Mouse (Mus musculus): ENCODE results near the gene Ndufb6.

Gene Ndufb6

DNA sequence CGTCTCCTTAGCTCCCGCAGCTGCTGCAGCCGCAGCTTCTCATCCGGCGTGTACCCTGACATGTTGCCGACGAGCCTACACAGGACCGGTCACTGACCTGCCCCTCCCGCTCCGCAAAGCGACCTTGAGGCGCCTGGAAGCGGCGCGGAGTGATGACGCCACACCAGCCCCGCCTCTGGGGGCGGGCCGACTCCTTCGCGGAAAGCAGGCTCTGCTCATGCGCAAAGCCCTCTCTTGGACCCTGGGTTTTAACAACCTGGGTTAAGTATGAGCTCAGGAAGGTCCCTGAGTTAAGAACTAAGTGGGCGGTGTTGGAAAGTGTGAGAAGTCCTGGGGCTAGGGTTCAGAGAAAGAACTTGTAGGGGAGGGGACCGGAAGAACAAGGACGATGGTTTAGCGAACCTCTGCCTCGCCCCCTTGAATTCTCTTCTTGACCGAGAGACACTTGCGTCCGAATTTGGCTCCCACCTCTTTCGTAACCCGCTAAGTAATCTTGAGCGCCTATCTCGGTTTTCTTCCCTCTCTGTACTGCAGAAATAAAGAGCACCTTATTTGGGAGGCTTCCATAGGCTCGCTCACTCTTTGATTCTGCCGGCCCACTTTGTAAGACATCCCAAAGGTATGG is at the start of gene Ndufb6:
Ndufb6 (minus strand) TSS at position 146 of the 625 bp plus-strand sequence.
- in situ Hi-C loops (cut with MboI; ENCODE audit: unreplicated experiment in 2 of 2): loop anchor here (5.0 to 25.0 kb wide), 3 partner anchors 37 to 995 kb away; partner anchors contain the start of genes Nol6 (in 1 of the 2) and Ubap2 (in 1 of the 2)

- in situ Hi-C loops (cut with MboI; ENCODE audit: unreplicated experiment in 2 of 2): no loop called here
Observed at GRCm38 (mm10) chr4:40327161-40327560, 47.9 kb upstream of the Ndufb6 start.

GRCm38 (mm10) chr4:40324620-40325019 is 45.4 kb upstream of the Ndufb6 start:
- in situ Hi-C loops (cut with MboI; ENCODE audit: unreplicated experiment in 2 of 2): no loop called here

DNA sequence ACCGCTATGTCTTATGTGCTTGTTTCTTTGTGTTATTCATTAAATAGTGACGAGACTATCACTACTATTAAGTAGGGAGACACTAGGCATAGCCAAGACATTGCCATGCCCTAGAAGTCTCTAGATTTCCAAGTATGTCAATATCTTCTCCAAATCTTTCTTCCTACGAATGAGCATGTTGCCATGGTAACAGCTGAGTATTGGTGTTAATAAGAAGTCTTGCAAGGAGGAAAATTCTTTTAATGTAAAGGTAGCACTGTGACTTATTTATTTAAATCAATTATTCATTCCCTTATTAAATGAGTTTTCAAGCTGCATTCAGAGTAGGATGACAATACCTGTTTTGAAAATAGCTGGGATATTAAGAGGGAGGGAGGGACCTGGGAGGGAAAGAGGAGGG is 38.2 kb upstream of the Ndufb6 start:
- in situ Hi-C loops (cut with MboI; ENCODE audit: unreplicated experiment in 2 of 2): no loop called here

DNA sequence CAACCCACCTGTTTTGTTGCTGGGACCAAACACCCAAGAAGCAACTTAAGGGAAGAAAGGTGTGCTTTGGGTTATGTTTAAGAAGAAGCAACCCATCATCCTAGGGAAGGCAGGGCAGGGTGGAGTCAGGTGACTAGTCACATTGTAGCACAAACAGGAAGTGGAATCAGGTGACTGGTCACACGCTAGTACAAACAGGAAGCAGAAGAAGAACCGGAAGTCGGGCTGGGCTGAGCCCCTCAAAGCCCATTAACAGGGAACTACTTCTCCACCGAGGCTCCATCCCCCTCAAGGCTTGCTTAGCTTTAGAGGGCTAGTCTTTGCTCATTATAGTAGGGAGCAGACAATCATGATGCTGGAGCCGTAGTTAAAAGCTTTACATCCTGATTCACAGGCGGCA is 33.8 kb upstream of the Ndufb6 start:
- in situ Hi-C loops (cut with MboI; ENCODE audit: unreplicated experiment in 2 of 2): no loop called here

DNA sequence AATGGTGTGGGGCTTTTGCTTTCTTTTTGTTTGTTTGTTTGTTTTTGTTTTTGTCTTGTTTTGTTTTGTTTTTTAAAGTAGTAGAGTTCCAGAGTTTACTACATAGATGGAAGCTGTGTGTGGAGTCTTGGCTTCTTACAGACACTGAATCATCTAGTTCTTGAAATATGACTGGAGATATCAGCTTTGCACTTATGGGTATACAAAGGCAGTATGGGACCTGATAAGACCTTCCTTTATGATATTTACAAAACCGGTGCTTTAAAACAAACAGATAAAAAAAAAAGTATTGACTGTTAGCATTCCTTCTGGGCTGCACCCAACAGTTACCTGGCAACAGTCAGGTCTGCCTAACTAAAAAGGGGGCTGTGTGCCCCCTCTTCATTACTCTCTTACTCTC is 33.0 kb upstream of the Ndufb6 start:
- in situ Hi-C loops (cut with MboI; ENCODE audit: unreplicated experiment in 2 of 2): no loop called here

DNA sequence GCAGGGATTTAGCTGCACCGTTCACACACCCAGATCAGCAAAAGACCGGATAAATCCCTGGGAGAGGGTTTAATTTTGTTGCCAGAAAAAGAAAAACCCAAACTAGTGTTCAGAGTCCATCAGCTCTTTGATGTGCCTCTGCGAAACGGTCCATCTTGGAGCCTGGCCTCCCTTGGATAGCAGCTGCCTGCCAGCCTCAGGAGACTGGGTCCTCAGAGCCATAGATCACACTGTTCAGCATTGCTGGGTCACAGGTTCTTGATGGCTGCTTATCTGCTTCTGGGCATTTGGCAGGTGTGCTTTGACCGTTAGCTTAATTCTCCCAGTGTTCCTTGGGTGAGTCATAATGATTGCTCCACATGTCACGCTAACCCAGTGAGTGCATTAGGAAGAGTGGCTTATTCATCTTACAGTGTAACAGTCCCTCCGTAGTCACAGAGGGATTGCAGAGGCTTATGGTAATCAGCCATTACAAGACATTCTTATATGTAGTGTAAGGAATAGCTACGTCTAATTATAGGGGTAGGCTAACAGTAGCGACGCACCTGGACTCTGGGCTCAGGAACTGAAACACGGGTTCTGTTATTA is 31.7 kb upstream of the Ndufb6 start:
- in situ Hi-C loops (cut with MboI; ENCODE audit: unreplicated experiment in 2 of 2): no loop called here

GRCm38 (mm10) chr4:40309682-40310081 is 30.5 kb upstream of the Ndufb6 start:
- in situ Hi-C loops (cut with MboI; ENCODE audit: unreplicated experiment in 2 of 2): no loop called here

DNA sequence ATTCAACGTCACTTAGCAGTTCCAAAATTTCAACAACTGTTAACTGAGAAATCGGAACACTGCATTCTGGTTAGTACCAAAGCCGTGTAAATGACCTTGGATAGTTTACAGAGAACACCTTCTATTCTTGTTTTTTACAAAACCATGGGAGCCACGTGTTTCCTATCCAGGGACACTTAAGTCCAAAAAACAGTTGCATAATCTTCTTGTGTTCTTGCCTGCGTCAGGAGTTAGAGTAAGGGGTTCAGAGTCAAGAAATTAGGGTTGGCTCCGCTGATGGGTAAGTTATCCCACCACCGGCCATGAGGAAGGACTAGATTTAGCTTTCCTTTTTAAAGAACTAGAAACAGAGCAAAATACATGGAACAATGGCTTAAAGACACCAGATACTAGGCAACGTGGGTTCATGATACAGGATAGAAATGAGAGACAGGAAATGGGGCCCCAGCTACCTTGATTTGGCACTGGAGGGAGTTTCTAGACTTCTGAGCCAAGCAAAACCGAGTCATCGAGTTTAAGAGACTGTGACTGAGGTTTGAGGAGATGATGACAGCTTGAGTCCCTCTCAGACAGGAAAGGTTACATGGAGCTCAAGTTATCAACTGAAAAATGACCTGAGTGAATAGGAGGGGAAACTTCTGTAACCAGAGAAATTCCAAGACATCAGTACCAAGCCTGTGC is 23.4 kb upstream of the Ndufb6 start:
- in situ Hi-C loops (cut with MboI; ENCODE audit: unreplicated experiment in 2 of 2): no loop called here

- in situ Hi-C loops (cut with MboI; ENCODE audit: unreplicated experiment in 2 of 2): no loop called here
Observed at GRCm38 (mm10) chr4:40301076-40301789, 22.0 kb upstream of the Ndufb6 start.

GRCm38 (mm10) chr4:40299169-40299568 is 19.9 kb upstream of the Ndufb6 start:
- in situ Hi-C loops (cut with MboI; ENCODE audit: unreplicated experiment in 2 of 2): loop anchor here (5.0 to 25.0 kb wide), 2 partner anchors 383 to 813 kb away; partner anchors contain the start of gene Nol6 (in 1 of the 2)

- in situ Hi-C loops (cut with MboI; ENCODE audit: unreplicated experiment in 2 of 2): loop anchor here in 1 of 2 experiments (25.0 kb wide), 1 partner anchor 821 kb away; the partner anchor contains the start of gene Nol6
Observed at GRCm38 (mm10) chr4:40291511-40291910, 12.3 kb upstream of the Ndufb6 start.

GRCm38 (mm10) chr4:40289046-40289445 is 9.8 kb upstream of the Ndufb6 start:
- in situ Hi-C loops (cut with MboI; ENCODE audit: unreplicated experiment in 2 of 2): loop anchor here (5.0 to 25.0 kb wide), 5 partner anchors 64 to 823 kb away; partner anchors contain the start of genes Aptx (in 1 of the 2) and Nol6 (in 1 of the 2)

DNA sequence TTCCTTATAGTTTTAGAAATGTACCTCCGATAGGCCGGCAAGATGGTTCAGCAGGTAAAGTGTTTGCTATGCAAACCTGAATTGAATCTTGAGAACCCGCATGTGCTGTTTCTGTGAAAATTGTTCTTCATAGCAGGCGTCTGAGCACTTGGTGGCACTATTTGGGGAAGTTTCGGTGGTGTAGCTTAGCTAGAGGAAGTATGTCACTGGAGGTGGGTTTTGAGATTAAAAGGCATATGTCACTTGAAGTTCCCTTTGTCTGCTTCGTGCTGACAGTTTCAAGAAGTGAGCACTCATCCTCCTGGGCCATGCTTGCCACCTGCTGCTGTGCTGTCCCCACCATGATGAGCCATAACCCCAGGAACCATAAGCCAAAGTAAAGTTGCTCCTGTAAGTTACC is 8.2 kb upstream of the Ndufb6 start:
- in situ Hi-C loops (cut with MboI; ENCODE audit: unreplicated experiment in 2 of 2): loop anchor here (5.0 to 25.0 kb wide), 5 partner anchors 63 to 825 kb away; partner anchors contain the start of genes Aptx (in 1 of the 2) and Nol6 (in 1 of the 2)

DNA sequence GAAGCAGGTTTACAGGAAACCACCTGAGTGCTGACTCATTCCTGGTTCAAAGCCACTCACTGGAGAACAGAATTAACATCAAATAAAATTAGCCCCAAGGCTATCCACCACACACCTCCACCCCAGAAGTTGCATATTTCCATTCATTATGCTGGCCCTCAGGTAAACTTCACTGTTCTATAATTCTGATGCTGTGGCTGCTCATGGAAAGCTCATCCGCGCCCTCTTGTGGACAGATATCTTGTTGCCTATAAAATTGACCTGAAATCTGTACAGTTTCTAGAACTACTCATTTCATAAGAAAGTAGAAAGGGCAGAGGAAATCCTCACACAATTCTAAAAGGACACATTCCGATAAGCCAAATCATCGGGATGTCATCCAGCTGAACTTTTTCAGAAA is 6.4 kb upstream of the Ndufb6 start:
- in situ Hi-C loops (cut with MboI; ENCODE audit: unreplicated experiment in 2 of 2): loop anchor here (5.0 to 25.0 kb wide), 5 partner anchors 61 to 827 kb away; partner anchors contain the start of genes Aptx (in 1 of the 2) and Nol6 (in 1 of the 2)

- in situ Hi-C loops (cut with MboI; ENCODE audit: unreplicated experiment in 2 of 2): loop anchor here (5.0 to 25.0 kb wide), 3 partner anchors 37 to 996 kb away; partner anchors contain the start of genes Nol6 (in 1 of the 2) and Ubap2 (in 1 of the 2)
Observed at GRCm38 (mm10) chr4:40278880-40279275, 343 bp downstream of the Ndufb6 start.

DNA sequence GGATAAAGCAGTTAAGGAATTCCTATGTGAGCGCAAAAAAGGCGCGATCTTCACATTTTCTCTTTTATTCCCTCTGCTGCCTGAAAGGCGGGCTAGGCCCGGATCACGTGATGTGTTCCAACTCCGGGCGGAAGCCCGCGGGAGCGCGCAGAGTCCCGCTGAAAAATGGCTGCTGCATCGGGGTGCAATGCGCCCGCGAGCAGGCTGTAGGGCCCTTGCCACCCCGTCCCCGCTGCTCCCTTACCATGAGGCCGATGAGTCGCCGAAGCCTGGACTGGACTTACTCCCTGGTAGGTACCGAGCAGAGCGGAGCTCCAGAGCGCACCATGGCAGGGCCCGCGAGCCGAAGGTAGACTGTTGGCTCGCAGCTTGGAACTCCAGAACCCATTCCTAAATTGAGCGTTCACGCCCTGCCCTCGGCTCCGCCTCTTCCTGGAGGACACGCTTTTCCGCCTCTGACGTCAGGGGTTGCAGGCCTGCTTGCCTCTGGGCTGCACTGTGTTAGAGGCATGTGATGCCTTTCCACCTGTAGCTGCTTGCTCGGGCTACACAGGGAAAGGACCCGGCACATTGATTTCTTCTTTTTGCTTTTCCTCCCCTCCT is 9.7 kb downstream of the Ndufb6 start, which contains the start of the genes Smim27 and Topors:
Smim27 (plus strand) TSS at position 150 of the 603 bp plus-strand sequence.
Topors (minus strand) TSS at position 421 of the 603 bp plus-strand sequence.
- in situ Hi-C loops (cut with MboI; ENCODE audit: unreplicated experiment in 2 of 2): loop anchor here (10.0 to 25.0 kb wide), 2 partner anchors 693 to 1005 kb away; partner anchors contain the start of genes Nfx1 (in 1 of the 2) and Ubap2 (in 1 of the 2)

DNA sequence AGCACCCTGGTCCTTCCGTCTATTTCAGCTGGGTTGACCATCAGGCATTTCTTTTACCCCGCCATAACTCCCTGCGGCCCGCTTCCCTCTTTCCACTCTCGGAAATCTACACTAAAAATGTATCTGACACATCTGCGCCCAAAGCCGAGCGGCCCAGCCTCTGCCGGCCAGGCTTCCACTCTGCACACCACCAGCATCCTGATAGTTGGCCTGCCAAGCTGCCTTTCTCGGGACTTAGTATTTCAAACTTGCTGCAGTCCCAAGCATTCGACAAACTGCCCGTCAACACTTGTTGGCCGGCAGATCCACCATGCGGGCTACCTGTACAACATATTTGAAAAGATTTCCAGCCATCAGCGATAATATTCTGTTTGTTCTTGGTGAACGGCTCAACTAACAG is 10.4 kb downstream of the Ndufb6 start:
- in situ Hi-C loops (cut with MboI; ENCODE audit: unreplicated experiment in 2 of 2): loop anchor here in 1 of 2 experiments (25.0 kb wide), 1 partner anchor 693 kb away; the partner anchor contains the start of gene Nfx1

- in situ Hi-C loops (cut with MboI; ENCODE audit: unreplicated experiment in 2 of 2): loop anchor here in 1 of 2 experiments (25.0 kb wide), 1 partner anchor 694 kb away; the partner anchor contains the start of gene Nfx1
Observed at GRCm38 (mm10) chr4:40268204-40268813, 10.9 kb downstream of the Ndufb6 start.
